Mouse (Mus musculus) midbrain, embryonic 14.5 days (tissue): Measurements from ENCODE around the gene Gpr160. TPM values are rescaled to one million over a fixed set of nuclear protein-coding genes. Genes with fewer than 3 reads are reported as not detected.
A peak's percentile ranks its signal among the peaks of the same experiment; 100 is the strongest.

ENCODE experiments used
- ATAC-seq: fragments of 200-750 bp; cut with Nextera tagmentation; 2 replicates; pipeline ENCODE4 v1.8.0; 2017; ENCODE audit warnings: moderate number of reproducible peaks, moderate library complexity; ENCODE audit not compliant: low FRiP score, low TSS enrichment
- DNase-seq: peaks from one replicate; pipeline ENCODE4 v3.0.0-alpha.2; 2015
- H3K27ac ChIP-seq: fragments of 300-500 bp; sonication (generic); replicated peaks from 2 replicates; pipeline ENCODE4 v1.5.1; 2014; ENCODE audit warnings: mild to moderate bottlenecking, low read depth, low read length, moderate library complexity
- H3K27me3 ChIP-seq: fragments of 300-500 bp; sonication (generic); 2 replicates; pipeline ENCODE4 v1.6.1; 2014; ENCODE audit warnings: low read length, control low read depth, mixed read lengths; ENCODE audit not compliant: control insufficient read depth, insufficient read depth
- H3K36me3 ChIP-seq: fragments of 300-500 bp; sonication (generic); 2 replicates; pipeline ENCODE4 v1.6.1; 2014; ENCODE audit warnings: low read length, control low read depth; ENCODE audit not compliant: control insufficient read depth, insufficient read depth
- H3K4me1 ChIP-seq: fragments of 300-500 bp; sonication (generic); 2 replicates; pipeline ENCODE4 v1.6.1; 2014; ENCODE audit warnings: mild to moderate bottlenecking, antibody characterized with exemption, low read length, control low read depth; ENCODE audit not compliant: control insufficient read depth, insufficient read depth
- H3K4me2 ChIP-seq: fragments of 300-500 bp; sonication (generic); 2 replicates; pipeline ENCODE4 v1.6.1; 2014; ENCODE audit warnings: mild to moderate bottlenecking, low read length, moderate library complexity
- H3K4me3 ChIP-seq: fragments of 300-500 bp; sonication (generic); replicated peaks from 2 replicates; pipeline ENCODE4 v1.5.1; 2014; ENCODE audit warnings: low read depth, low read length
- H3K9ac ChIP-seq: fragments of 300-500 bp; sonication (generic); replicated peaks from 2 replicates; pipeline ENCODE4 v1.6.1; 2014; ENCODE audit warnings: mild to moderate bottlenecking, low read length, moderate library complexity
- H3K9me3 ChIP-seq: fragments of 300-500 bp; sonication (generic); 2 replicates; pipeline ENCODE4 v1.6.1; 2016; ENCODE audit warnings: low read length, control low read depth, mixed read lengths; ENCODE audit not compliant: control insufficient read depth
- WGBS: fragments of 180-500 bp; shearing (Covaris S2); extraction: QIAGEN DNeasy Blood & Tissue Kit; methylation state at CpG from one replicate; pipeline ENCODE4 v1.1.7; 2014; 5-methylcytosine and 5-hydroxymethylcytosine counted together
- polyA plus RNA-seq: library from polyadenylated mRNA; unstranded; fragments of >200 nt; fragmentation: Nextera tagmentation; extraction: Ambion mirVana; gene quantifications from 2 replicates; pipeline ENCODE4 v1.2.1, GENCODE M21; 2014

Gene Gpr160
- polyA plus RNA-seq: 0.34 and 0.91 TPM in 2 replicates

DNA sequence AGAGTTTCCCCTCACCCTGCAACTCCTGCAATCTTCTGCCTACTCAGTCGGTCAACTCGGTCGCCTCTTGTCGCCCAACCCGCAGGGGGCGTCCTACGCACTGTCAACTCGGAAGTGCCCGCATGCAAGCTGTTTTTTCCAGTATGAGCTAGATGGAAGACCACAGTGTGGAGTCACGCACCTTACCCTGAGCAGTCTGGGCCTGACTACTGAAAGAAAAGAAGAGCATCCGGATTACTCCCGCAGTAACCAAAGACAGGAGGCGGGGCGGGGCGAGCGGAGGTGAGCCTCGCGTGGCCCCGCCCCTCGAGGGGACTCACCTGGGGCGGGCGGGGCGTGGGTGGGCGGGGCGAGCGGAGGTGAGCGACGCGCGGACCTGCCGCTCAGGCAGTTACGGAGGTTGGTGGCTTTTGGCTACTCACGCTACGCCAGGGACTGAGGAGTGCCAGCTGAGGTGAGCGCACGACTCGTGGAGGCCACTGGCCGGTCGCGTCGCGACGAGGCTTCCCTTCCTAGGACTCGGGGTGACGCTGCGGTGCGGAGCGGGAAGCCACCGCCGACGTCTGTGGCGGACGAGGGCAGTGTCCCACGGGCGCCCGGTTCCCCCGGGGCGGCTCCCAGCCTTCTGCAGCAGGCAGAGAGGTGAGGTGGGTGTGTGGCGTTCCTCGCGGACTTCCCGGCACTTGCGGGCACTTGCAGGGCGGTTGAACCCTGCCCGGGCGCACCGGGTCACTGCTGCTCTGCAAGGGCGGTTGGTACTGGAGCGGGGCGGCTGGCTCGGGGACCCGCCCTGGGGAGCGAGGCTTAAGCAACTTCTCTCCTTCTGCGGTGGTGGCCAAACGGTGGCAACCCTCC lies at the start of gene Gpr160:
Gene Gpr160, plus strand, starts transcription at position 347 of the 855 bp plus-strand sequence.
- Histone ChIP-seq H3K9me3 (no peaks in the 10 kb centered on the region), H3K27me3 (peaks cover 11% of the 10 kb centered on the region; the same call in 1 of the 2 replicates), H3K9ac (peak within 1 kb of the TSS; percentile 54), H3K4me3 (peak within 1 kb of the TSS; percentile 54), H3K4me1 (no peaks in the 10 kb centered on the region; the same call in 1 of the 2 replicates), H3K36me3 (no peaks in the 10 kb centered on the region), H3K4me2 (peak within 1 kb of the TSS; percentile 97), H3K27ac (no peak within 1 kb of the TSS)
- peak; percentile 76 for ATAC-seq
- peak; percentile 65 for DNase-seq
- WGBS: under 1% methylated on average over 71 of the region's 75 CpGs

- Histone ChIP-seq H3K4me2 (no peak overlapping the region), H3K4me3 (no peak overlapping the region), H3K9ac (no peak overlapping the region), H3K9me3 (no peaks in the 10 kb centered on the region), H3K4me1 (no peaks in the 10 kb centered on the region), H3K27ac (no peak overlapping the region), H3K36me3 (peaks cover 57% of the 10 kb centered on the region), H3K27me3 (no peaks in the 10 kb centered on the region)
- ATAC-seq (no peak), DNase-seq (no peak)
- WGBS: 83% methylated on average over 3 of the region's 3 CpGs
Measured at GRCm38 (mm10) chr3:30812881-30813280, 42.9 kb upstream of the Gpr160 start.

- Histone ChIP-seq H3K36me3 (peaks cover 67% of the 10 kb centered on the region), H3K4me1 (no peaks in the 10 kb centered on the region), H3K27ac (no peak overlapping the region), H3K27me3 (no peaks in the 10 kb centered on the region), H3K9me3 (no peaks in the 10 kb centered on the region), H3K4me2 (no peak overlapping the region), H3K9ac (no peak overlapping the region), H3K4me3 (no peak overlapping the region)
- no peak for DNase-seq
- ATAC-seq: no peak
- 97% methylated on average over 16 of the region's 16 CpGs for WGBS
Measured at GRCm38 (mm10) chr3:30818630-30819125, 37.1 kb upstream of the Gpr160 start.

- H3K9ac ChIP-seq: no peak overlapping the region
- H3K4me1 ChIP-seq: no peaks in the 10 kb centered on the region
- no peak overlapping the region for H3K27ac ChIP-seq
- no peak overlapping the region for H3K4me2 ChIP-seq
- H3K36me3 ChIP-seq: peaks cover 48% of the 10 kb centered on the region
- ATAC-seq (no peak), DNase-seq (no peak)
- H3K4me3 ChIP-seq: no peak overlapping the region
- WGBS: 93% methylated on average over 8 of the region's 8 CpGs
- H3K9me3 ChIP-seq: no peaks in the 10 kb centered on the region
- H3K27me3 ChIP-seq: no peaks in the 10 kb centered on the region
Measured at GRCm38 (mm10) chr3:30822163-30822562, 33.6 kb upstream of the Gpr160 start.

DNA sequence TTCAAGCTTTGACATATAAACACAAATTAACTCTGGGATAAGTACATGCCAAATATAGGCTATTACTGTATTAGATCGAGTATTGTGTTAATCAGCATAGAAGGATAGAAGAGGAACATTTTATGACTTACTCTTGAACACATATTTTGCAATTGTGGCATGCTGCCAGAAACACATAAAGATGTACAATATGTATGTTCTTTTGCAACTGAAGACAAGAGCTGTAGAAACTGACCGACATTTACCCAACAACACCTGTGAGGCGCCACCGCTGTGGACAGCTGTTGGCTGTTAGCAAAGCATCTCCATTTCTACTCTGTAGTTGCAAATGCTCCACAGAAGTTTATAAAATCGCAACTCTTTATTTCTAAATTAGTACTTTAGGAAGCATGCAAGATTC lies 29.7 kb upstream of the Gpr160 start:
- Histone ChIP-seq H3K27me3 (no peaks in the 10 kb centered on the region), H3K27ac (no peak overlapping the region), H3K9ac (no peak overlapping the region), H3K4me3 (no peak overlapping the region), H3K36me3 (peaks cover 11% of the 10 kb centered on the region), H3K4me1 (no peaks in the 10 kb centered on the region), H3K9me3 (no peaks in the 10 kb centered on the region), H3K4me2 (no peak overlapping the region)
- DNase-seq: no peak
- 97% methylated on average over 5 of the region's 5 CpGs for WGBS
- ATAC-seq: no peak

- Histone ChIP-seq H3K4me2 (no peak overlapping the region), H3K36me3 (no peaks in the 10 kb centered on the region)
Measured at GRCm38 (mm10) chr3:30831848-30832606, 23.7 kb upstream of the Gpr160 start.

DNA sequence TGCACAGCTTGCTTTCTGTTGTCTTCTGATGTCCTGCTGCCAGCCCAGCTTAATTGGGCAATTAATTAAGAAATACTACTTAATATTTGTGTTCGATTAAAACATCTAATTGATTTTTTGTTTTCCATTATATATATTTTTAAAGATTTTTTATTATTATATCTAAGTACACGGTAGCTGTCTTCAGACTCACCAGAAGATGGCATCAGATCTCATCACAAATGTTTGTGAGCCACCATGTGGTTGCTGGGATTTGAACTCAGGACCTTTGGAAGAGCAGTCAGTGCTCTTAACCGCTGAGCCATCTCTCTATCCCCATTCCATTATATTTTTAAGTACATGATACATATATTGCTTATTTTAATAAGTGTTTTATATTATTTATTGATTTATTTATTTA lies 22.5 kb upstream of the Gpr160 start:
- no peaks in the 10 kb centered on the region for H3K9me3 ChIP-seq
- H3K27ac ChIP-seq: no peak overlapping the region
- DNase-seq (no peak), ATAC-seq (no peak)
- no peak overlapping the region for H3K4me2 ChIP-seq
- no peaks in the 10 kb centered on the region for H3K36me3 ChIP-seq
- 87% methylated on average over 3 of the region's 3 CpGs for WGBS
- H3K27me3 ChIP-seq: no peaks in the 10 kb centered on the region
- H3K4me3 ChIP-seq: no peak overlapping the region
- no peak overlapping the region for H3K9ac ChIP-seq
- H3K4me1 ChIP-seq: no peaks in the 10 kb centered on the region

More at GRCm38 (mm10) chr3:30831848-30832606, 23.7 kb upstream of the Gpr160 start:
- H3K9me3 ChIP-seq: no peaks in the 10 kb centered on the region
- no peak for DNase-seq
- 80% methylated on average over 15 of the region's 15 CpGs for WGBS
- no peaks in the 10 kb centered on the region for H3K27me3 ChIP-seq
- H3K4me1 ChIP-seq: no peaks in the 10 kb centered on the region
- no peak overlapping the region for H3K9ac ChIP-seq
- H3K4me3 ChIP-seq: no peak overlapping the region
- ATAC-seq: no peak
- no peak overlapping the region for H3K27ac ChIP-seq

DNA sequence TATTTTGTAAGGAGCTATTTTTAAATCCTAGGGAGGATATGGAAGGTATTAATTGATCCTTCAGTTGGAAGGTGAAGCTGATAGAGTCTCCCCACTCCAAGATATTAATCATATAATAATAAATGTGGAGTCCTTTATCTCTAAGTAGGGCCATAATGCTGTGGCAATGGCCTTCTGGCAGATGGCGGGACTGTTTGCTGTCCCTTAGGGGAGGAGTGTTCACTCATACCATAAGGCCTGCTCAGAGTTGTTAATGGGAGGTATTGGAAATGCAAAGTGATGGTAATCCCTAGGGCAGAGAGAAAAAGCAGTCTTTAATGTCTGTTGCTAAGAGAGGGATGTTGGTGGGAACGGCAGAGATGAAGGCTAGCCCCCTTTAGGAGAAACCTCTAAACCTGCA lies 10.0 kb upstream of the Gpr160 start:
- DNase-seq (no peak), ATAC-seq (no peak)
- no peak overlapping the region for H3K4me2 ChIP-seq
- WGBS: 39% methylated on average over 2 of the region's 2 CpGs
- H3K9ac ChIP-seq: no peak overlapping the region
- no peaks in the 10 kb centered on the region for H3K36me3 ChIP-seq
- H3K9me3 ChIP-seq: no peaks in the 10 kb centered on the region
- no peak overlapping the region for H3K27ac ChIP-seq
- no peak overlapping the region for H3K4me3 ChIP-seq
- H3K27me3 ChIP-seq: no peaks in the 10 kb centered on the region
- no peaks in the 10 kb centered on the region for H3K4me1 ChIP-seq
